Mouse (Mus musculus) forebrain, embryonic 16.5 days (tissue): ENCODE measurements around the gene Trim75. TPM values are rescaled to one million over a fixed set of nuclear protein-coding genes. Genes with fewer than 3 reads are reported as not detected.

Experiments used
- ATAC-seq: fragments of 200-750 bp; cut with Nextera tagmentation; 2 replicates; pipeline ENCODE4 v1.8.0; 2017; ENCODE audit warnings: mild to moderate bottlenecking, moderate library complexity
- H3K27ac ChIP-seq: fragments of 300-500 bp; sonication (generic); 2 replicates; pipeline ENCODE4 v1.5.1; 2014; ENCODE audit warnings: low read length, control low read depth
- H3K27me3 ChIP-seq: fragments of 300-500 bp; sonication (generic); replicated peaks from 2 replicates; pipeline ENCODE4 v1.6.1; 2014; ENCODE audit warnings: low read length; ENCODE audit not compliant: control insufficient read depth, insufficient read depth
- H3K36me3 ChIP-seq: fragments of 300-500 bp; sonication (generic); 2 replicates; pipeline ENCODE4 v1.6.1; 2014; ENCODE audit not compliant: control insufficient read depth, insufficient read depth
- H3K4me1 ChIP-seq: fragments of 300-500 bp; sonication (generic); replicated peaks from 2 replicates; pipeline ENCODE4 v1.6.1; 2014; ENCODE audit warnings: low read length; ENCODE audit not compliant: control insufficient read depth, insufficient read depth
- H3K4me2 ChIP-seq: fragments of 300-500 bp; sonication (generic); 2 replicates; pipeline ENCODE4 v1.6.1; 2014; ENCODE audit warnings: mild to moderate bottlenecking, low read length, control low read depth
- H3K4me3 ChIP-seq: fragments of 300-500 bp; sonication (generic); replicated peaks from 2 replicates; pipeline ENCODE4 v1.5.1; 2014; ENCODE audit warnings: mild to moderate bottlenecking, low read length, control low read depth
- H3K9ac ChIP-seq: fragments of 300-500 bp; sonication (generic); replicated peaks from 2 replicates; pipeline ENCODE4 v1.6.1; 2014; ENCODE audit warnings: low read depth, low read length, control low read depth
- H3K9me3 ChIP-seq: fragments of 300-500 bp; sonication (generic); 2 replicates; pipeline ENCODE4 v1.6.1; 2016; ENCODE audit warnings: low read length; ENCODE audit not compliant: control insufficient read depth
- WGBS: fragments of 180-500 bp; shearing (Covaris S2); extraction: QIAGEN DNeasy Blood & Tissue Kit; methylation state at CpG from one replicate; pipeline ENCODE4 v1.1.7; 2014; 5-methylcytosine and 5-hydroxymethylcytosine counted together
- polyA plus RNA-seq: library from polyadenylated mRNA; unstranded; fragments of >200 nt; fragmentation: Nextera tagmentation; extraction: Ambion mirVana; gene quantifications from 2 replicates; pipeline ENCODE4 v1.2.1, GENCODE M21; 2015

The Trim75 gene
- 0.34 TPM in 1 of 2 replicates, not detected in the other for polyA plus RNA-seq

DNA sequence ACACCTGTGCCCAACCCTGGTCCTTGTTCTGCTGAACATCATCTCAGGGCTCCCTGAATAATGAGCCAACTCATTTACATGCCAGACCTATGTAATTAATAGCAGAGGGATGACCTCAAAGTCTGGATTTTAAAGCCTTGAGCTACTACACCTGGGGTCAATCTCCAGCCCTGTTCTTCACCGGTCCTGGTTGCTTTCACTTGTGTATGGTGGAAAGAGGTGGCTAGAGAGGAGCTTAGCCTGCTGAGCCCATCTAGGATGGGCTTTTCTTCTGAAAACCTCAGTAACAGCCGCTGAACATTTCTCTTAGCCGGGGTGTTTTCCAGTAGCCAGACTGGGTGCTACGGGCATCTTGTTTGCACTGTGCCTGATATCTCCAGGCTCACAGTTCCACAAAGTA is at the start of gene Trim75:
TSS of gene Trim75 (minus strand) at position 101 of the 400 bp plus-strand sequence.
- WGBS = 93% methylated on average over 4 of the region's 4 CpGs
- ATAC-seq = no peak
- H3K4me2 ChIP-seq = no peak within 1 kb of the TSS
- no peak within 1 kb of the TSS for H3K9ac ChIP-seq
- H3K4me3 ChIP-seq = no peak within 1 kb of the TSS
- H3K27ac ChIP-seq = no peak within 1 kb of the TSS
- H3K9me3 ChIP-seq = peaks cover 2% of the 10 kb centered on the region; the same call in 1 of the 2 replicates
- no peaks in the 10 kb centered on the region for H3K4me1 ChIP-seq
- no peaks in the 10 kb centered on the region for H3K36me3 ChIP-seq
- H3K27me3 ChIP-seq = no peaks in the 10 kb centered on the region

DNA sequence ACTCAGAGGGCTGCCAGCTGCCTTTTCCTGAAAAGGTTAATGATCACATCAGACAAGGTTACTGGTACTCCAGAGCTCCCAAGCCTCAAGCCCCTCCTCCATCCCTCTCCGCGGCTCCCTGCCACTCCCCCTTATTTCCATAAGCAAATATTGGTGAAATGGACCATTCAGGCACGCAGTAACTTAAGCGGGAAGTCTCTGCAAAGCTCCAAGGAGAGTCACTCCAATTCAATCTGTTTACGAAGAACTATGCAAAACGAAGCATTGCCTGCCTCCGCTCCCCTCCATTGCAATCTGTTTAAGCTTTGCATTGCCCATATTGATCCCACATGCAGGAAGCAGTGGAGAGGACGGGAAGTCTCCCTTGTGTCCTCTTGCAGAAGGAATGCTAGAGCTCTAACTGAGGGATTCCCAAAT is 49.5 kb upstream of the Trim75 start, which contains the start of gene Apela:
TSS of gene Apela (minus strand) at position 220 of the 417 bp plus-strand sequence.
- H3K4me3 ChIP-seq = peak within 1 kb of the TSS; percentile 26
- peak; percentile 84 for ATAC-seq
- peaks cover 11% of the 10 kb centered on the region; the same call in 1 of the 2 replicates for H3K4me1 ChIP-seq

GRCm38 (mm10) chr8:65034136-65034535 is 46.5 kb upstream of the Trim75 start:
- no peak overlapping the region for H3K4me2 ChIP-seq
- ATAC-seq = no peak
- H3K4me1 ChIP-seq = peaks cover 11% of the 10 kb centered on the region; the same call in 1 of the 2 replicates
- no peak overlapping the region for H3K27ac ChIP-seq
- no peaks in the 10 kb centered on the region for H3K36me3 ChIP-seq
- H3K9me3 ChIP-seq = no peaks in the 10 kb centered on the region
- H3K4me3 ChIP-seq = no peak overlapping the region
- 26% methylated on average over 2 of the region's 2 CpGs for WGBS
- no peaks in the 10 kb centered on the region for H3K27me3 ChIP-seq
- H3K9ac ChIP-seq = no peak overlapping the region

More for the DNA sequence above, 49.5 kb upstream of the Trim75 start, which contains the start of gene Apela:
- no peaks in the 10 kb centered on the region for H3K27me3 ChIP-seq
- no peaks in the 10 kb centered on the region for H3K9me3 ChIP-seq
- H3K36me3 ChIP-seq = no peaks in the 10 kb centered on the region
- peak within 1 kb of the TSS; percentile 57 for H3K4me2 ChIP-seq
- 2% methylated on average over 8 of the region's 8 CpGs for WGBS
- no peak within 1 kb of the TSS for H3K9ac ChIP-seq
- H3K27ac ChIP-seq = no peak within 1 kb of the TSS

DNA sequence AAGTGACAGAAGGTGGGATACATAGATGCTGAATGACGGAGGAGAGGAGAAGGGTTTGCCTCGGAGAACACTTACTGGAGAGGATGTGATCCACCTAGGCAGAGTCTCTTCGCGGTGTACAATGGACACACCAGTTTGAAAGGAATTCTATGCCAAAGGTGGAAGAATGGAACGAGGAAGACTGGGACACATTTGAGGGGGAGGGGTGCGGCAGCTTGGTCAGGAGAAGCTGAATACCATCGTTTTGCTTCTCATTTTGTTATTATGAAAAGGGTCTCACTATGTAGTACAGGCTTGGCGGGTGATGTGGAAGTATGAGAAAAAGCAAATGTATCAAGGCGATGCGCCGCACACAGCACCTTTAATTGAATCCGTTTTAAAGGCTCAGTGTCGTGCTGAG is 45.4 kb upstream of the Trim75 start:
- Histone ChIP-seq H3K27me3 (no peaks in the 10 kb centered on the region), H3K36me3 (no peaks in the 10 kb centered on the region), H3K4me1 (peaks cover 11% of the 10 kb centered on the region; the same call in 1 of the 2 replicates), H3K4me2 (no peak overlapping the region), H3K9me3 (no peaks in the 10 kb centered on the region), H3K27ac (no peak overlapping the region), H3K4me3 (no peak overlapping the region), H3K9ac (no peak overlapping the region)
- WGBS = 81% methylated on average over 13 of the region's 13 CpGs
- ATAC-seq = no peak

DNA sequence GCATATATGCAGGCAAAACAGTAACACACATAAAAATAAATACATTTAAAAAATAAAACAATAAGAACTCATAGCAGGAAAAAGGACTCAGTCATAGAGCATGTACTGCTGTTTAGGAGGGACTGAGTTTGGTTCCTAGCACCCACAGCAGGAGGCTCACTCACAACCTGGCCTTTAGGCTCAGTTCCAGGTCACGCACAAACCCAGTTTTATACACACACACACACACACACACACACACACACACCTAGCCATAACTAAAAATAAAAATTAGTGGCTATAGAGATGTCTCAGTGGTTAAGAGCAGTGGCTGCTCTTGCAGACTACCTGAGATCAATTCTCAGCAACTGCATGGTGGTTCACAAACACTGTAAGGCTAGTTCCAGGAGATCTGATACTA is 44.5 kb upstream of the Trim75 start:
- Histone ChIP-seq H3K4me1 (peaks cover 9% of the 10 kb centered on the region; the same call in 1 of the 2 replicates), H3K4me2 (no peak overlapping the region), H3K27me3 (no peaks in the 10 kb centered on the region), H3K27ac (no peak overlapping the region), H3K4me3 (no peak overlapping the region), H3K36me3 (no peaks in the 10 kb centered on the region), H3K9me3 (no peaks in the 10 kb centered on the region), H3K9ac (no peak overlapping the region)
- ATAC-seq = no peak
- WGBS = 94% methylated on average over 1 of the region's 1 CpGs

GRCm38 (mm10) chr8:65030735-65031485 is 43.3 kb upstream of the Trim75 start:
- Histone ChIP-seq H3K9me3 (no peaks in the 10 kb centered on the region), H3K4me3 (no peak overlapping the region), H3K27me3 (no peaks in the 10 kb centered on the region), H3K36me3 (no peaks in the 10 kb centered on the region), H3K9ac (no peak overlapping the region), H3K4me2 (no peak overlapping the region), H3K4me1 (peaks cover 6% of the 10 kb centered on the region; the same call in 1 of the 2 replicates), H3K27ac (no peak overlapping the region)
- 79% methylated on average over 4 of the region's 4 CpGs for WGBS
- ATAC-seq = no peak

DNA sequence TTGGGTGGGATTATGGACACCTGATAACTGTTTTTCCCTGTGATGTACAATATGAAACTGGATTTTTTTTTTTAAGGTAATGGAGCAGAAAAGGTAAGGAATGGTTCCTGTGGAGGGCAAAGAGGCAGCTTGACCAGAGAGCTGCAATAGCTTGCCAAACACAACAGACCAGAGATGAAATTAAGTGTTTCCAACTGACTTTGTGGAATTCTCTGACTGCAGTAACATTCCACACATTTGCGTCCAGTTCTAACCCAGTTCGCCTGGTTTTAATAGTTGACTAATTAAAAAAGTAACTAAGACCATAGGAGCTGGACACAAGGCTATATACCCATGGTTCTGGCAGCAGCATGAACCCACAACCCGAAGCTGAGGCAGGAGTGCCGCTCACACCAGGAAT is 42.1 kb upstream of the Trim75 start:
- no peaks in the 10 kb centered on the region for H3K36me3 ChIP-seq
- ATAC-seq = no peak
- no peaks in the 10 kb centered on the region for H3K9me3 ChIP-seq
- H3K4me2 ChIP-seq = no peak overlapping the region
- no peak overlapping the region for H3K9ac ChIP-seq
- H3K27me3 ChIP-seq = no peaks in the 10 kb centered on the region
- H3K4me3 ChIP-seq = no peak overlapping the region
- WGBS = 83% methylated on average over 4 of the region's 4 CpGs
- H3K27ac ChIP-seq = no peak overlapping the region
- H3K4me1 ChIP-seq = no peaks in the 10 kb centered on the region

DNA sequence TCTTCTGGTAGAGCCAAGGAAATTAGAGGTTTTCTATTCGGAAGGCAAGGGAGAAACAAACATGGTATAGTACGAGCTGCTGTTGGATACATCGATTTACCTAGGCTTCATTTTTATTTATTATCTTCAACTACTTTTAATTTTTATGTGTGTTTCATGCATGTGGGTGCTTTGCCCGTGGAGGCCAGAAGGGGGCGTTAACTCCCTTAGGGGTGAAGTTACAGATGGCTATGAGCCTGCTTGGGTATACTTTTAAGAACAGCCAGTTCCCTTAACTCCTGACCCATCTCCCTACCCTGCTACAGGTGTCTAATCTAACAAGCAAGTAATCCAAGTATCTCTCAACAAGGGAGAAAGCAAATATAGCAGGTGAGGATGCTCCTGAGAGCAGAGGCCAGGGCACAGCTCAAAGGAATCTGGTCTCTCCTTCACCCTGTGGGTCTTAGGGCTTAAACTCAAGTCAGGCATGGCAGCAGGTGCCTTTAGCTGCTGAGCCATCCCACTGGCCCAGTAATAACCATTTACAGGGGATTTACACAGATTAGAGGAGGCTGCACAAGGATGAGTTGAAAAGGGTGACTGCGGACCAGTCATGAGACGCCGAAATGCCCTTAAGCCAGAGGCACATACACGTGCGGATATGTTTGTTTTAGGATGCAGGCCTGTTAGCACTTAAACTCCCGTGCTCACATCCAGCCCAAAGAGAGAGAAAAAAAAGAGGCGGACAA is 41.5 kb upstream of the Trim75 start:
- H3K4me2 ChIP-seq = no peak overlapping the region

DNA sequence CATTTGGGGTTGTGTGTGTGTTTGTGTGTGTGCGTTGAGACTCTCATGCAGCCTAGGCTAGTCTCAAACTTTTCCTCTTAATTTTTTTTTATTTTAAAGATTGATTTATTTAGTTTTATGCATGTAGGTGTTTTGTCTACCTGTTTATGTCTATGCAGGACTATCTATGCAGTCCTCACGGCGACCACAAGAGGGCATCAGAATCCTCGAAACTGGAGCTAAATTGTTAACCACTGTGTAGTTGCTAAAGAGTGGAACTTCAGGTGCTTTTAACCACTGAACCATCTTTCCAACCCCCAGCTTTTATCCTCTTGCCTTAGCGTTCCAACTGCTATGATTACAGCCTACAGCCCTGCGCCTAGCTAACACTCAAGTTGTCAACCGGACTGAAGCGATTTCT is 34.9 kb upstream of the Trim75 start:
- H3K27ac ChIP-seq = no peak overlapping the region
- no peaks in the 10 kb centered on the region for H3K4me1 ChIP-seq
- H3K4me2 ChIP-seq = no peak overlapping the region
- H3K9me3 ChIP-seq = no peaks in the 10 kb centered on the region
- H3K4me3 ChIP-seq = no peak overlapping the region
- ATAC-seq = no peak; the same call in 1 of the 2 replicates
- no peaks in the 10 kb centered on the region for H3K27me3 ChIP-seq
- 45% methylated on average over 8 of the region's 8 CpGs for WGBS
- H3K9ac ChIP-seq = no peak overlapping the region
- H3K36me3 ChIP-seq = no peaks in the 10 kb centered on the region

More for the DNA sequence above, 41.5 kb upstream of the Trim75 start:
- Histone ChIP-seq H3K9me3 (no peaks in the 10 kb centered on the region), H3K9ac (no peak overlapping the region), H3K27ac (no peak overlapping the region), H3K36me3 (no peaks in the 10 kb centered on the region), H3K4me1 (no peaks in the 10 kb centered on the region), H3K4me3 (no peak overlapping the region), H3K27me3 (no peaks in the 10 kb centered on the region)
- ATAC-seq = no peak
- 82% methylated on average over 12 of the region's 12 CpGs for WGBS
